Mouse (Mus musculus): ENCODE measurements around the gene Blvra.

The Blvra gene

GRCm38 (mm10) chr2:127137838-127138420 lies 67.5 kb downstream of the Blvra start:
- WGBS = 70% methylated on average over 10 of the region's 10 CpGs

GRCm38 (mm10) chr2:127138449-127138848 lies 68.0 kb downstream of the Blvra start:
- WGBS = 86% methylated on average over 4 of the region's 4 CpGs

- WGBS = 83% methylated on average over 8 of the region's 8 CpGs
Measured at GRCm38 (mm10) chr2:127139094-127139493, 68.6 kb downstream of the Blvra start.

GRCm38 (mm10) chr2:127139605-127140004 lies 69.1 kb downstream of the Blvra start:
- WGBS = 96% methylated on average over 1 of the region's 1 CpGs

GRCm38 (mm10) chr2:127140011-127140410 lies 69.5 kb downstream of the Blvra start:
- WGBS = 62% methylated on average over 7 of the region's 7 CpGs

- 81% methylated on average over 10 of the region's 10 CpGs for WGBS
Measured at GRCm38 (mm10) chr2:127142031-127142430, 71.6 kb downstream of the Blvra start.

DNA sequence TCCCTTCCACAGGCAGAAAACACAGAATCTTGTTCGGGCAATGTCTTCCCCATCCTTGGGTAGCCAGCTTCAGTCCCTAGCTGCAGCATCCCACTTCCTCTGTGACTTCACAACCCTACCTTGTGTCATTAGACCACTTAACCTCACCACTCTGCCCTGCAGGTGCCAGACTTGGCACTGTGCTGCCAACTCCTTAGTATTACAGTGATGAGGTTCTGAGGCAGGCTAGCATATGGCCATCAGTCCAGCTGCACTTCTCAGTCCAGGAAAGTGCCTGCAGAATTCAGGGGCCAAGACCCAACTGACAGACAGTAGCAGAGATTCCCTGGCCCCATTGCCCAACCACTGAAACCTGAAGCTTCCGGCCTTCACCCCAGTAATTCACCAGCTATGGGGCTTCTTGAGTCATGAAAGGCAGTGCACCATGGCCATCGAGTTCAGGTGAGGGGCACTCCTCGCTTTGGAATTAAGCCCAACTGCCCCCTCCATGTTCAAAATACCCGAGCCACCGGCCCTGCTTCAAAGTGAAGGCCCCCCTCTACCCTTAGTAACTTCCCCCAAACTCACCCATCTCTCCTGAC lies 72.2 kb downstream of the Blvra start:
- whole genome bisulfite sequencing = 28% methylated on average over 6 of the region's 6 CpGs

DNA sequence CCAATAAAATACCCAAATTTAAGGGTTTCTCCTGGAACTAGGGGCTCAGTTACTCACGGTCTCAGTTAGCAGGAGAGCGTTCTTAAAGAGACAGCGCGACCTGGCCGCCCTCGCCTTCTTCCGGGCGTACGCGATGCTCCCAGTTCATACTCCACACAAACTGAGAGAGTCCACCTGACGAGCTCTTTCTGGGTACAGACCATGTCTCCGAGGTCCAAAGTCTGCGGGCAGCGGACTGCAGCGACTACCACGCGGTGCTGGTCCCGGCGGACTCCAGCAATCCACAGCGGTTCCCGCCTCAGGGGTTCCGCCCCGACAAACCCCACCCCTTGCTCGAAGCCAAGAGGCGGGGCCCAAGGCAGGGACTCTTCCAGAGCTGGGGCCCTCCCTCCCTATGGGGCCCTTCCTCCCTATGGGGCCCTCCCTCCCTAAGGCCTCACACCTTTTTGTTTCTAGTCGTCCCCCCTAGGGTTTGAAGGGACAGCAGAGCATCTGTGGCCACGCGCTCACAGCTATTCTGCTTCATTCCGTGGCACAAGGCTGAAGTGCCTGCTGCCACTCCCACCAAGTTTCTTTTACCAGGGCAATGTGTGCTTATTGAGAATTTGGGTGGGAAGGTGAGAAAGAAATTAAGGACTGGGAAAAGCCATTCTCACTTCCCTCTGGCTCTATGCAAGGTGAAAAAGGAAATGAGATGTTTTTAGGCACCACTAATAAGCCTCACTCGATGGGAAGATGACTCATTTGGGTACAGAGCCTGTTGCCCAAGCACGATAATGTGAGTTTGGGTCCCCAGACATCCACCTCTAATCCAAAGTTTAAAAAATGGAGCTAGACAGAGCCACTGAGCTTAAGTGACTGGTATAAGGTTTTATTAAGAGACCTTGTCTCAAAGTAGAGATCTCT lies 72.9 kb downstream of the Blvra start, which contains the start of gene Itpripl1:
Itpripl1 (minus strand) TSS at position 285 of the 906 bp plus-strand sequence.
- WGBS = 4% methylated on average over 31 of the region's 31 CpGs

DNA sequence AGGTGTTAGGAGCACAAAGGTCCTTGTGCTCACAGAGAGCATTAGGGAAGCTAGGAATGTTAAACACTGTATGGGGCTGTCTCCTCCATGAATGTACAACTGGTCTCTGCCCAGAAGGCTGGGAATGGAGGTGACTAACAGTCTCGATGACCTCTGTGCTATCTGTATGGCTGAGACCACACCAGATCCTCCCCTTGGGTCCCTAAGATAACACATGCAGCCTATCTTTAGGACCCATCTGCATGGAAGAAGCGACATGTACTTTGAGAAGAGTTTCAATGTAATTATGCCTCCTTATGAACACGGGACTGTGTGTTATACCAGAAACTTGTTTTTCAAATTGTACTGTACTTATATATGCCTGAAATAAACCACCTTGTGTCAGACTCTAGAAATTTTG lies 75.2 kb downstream of the Blvra start:
- WGBS = 87% methylated on average over 3 of the region's 3 CpGs
